Mouse (Mus musculus): ENCODE results near the gene Atoh8.

Gene Atoh8

GRCm38 (mm10) chr6:72202732-72203131, 32.6 kb downstream of the Atoh8 start:
- Histone ChIP-seq H3K27me3 (ENCODE audit: control insufficient read depth, insufficient read depth, low read length, poor library complexity, severe bottlenecking) (no peaks in the 10 kb centered on the region), H3K36me3 (ENCODE audit: control insufficient read depth, insufficient read depth, low read length, poor library complexity, severe bottlenecking) (no peaks in the 10 kb centered on the region)
- no peak for DNase-seq (ENCODE audit: low read depth, low spot score)

GRCm38 (mm10) chr6:72200595-72201256, 34.7 kb downstream of the Atoh8 start:
- no peak for DNase-seq (ENCODE audit: low read depth, low spot score)
- H3K36me3 ChIP-seq (ENCODE audit: control insufficient read depth, insufficient read depth, low read length, poor library complexity, severe bottlenecking): no peaks in the 10 kb centered on the region
- no peaks in the 10 kb centered on the region for H3K27me3 ChIP-seq (ENCODE audit: control insufficient read depth, insufficient read depth, low read length, poor library complexity, severe bottlenecking)

- Histone ChIP-seq H3K36me3 (ENCODE audit: control insufficient read depth, insufficient read depth, low read length, poor library complexity, severe bottlenecking) (no peaks in the 10 kb centered on the region), H3K27me3 (ENCODE audit: control insufficient read depth, insufficient read depth, low read length, poor library complexity, severe bottlenecking) (no peaks in the 10 kb centered on the region)
- DNase-seq (ENCODE audit: low read depth, low spot score): no peak
Measured at GRCm38 (mm10) chr6:72197515-72197914, 37.9 kb downstream of the Atoh8 start.

- H3K36me3 ChIP-seq (ENCODE audit: control insufficient read depth, insufficient read depth, low read length, poor library complexity, severe bottlenecking): no peaks in the 10 kb centered on the region
- DNase-seq (ENCODE audit: low read depth, low spot score): no peak
- no peaks in the 10 kb centered on the region for H3K27me3 ChIP-seq (ENCODE audit: control insufficient read depth, insufficient read depth, low read length, poor library complexity, severe bottlenecking)
Measured at GRCm38 (mm10) chr6:72196660-72197059, 38.7 kb downstream of the Atoh8 start.

- H3K27me3 ChIP-seq (ENCODE audit: control insufficient read depth, insufficient read depth, low read length, poor library complexity, severe bottlenecking): no peaks in the 10 kb centered on the region
- DNase-seq (ENCODE audit: low read depth, low spot score): no peak
- H3K36me3 ChIP-seq (ENCODE audit: control insufficient read depth, insufficient read depth, low read length, poor library complexity, severe bottlenecking): no peaks in the 10 kb centered on the region
Measured at GRCm38 (mm10) chr6:72190577-72190976, 44.8 kb downstream of the Atoh8 start.

GRCm38 (mm10) chr6:72190120-72190519, 45.3 kb downstream of the Atoh8 start:
- no peak for DNase-seq (ENCODE audit: low read depth, low spot score)
- H3K36me3 ChIP-seq (ENCODE audit: control insufficient read depth, insufficient read depth, low read length, poor library complexity, severe bottlenecking): no peaks in the 10 kb centered on the region
- H3K27me3 ChIP-seq (ENCODE audit: control insufficient read depth, insufficient read depth, low read length, poor library complexity, severe bottlenecking): no peaks in the 10 kb centered on the region

- no peak for DNase-seq (ENCODE audit: low read depth, low spot score)
- Histone ChIP-seq H3K27me3 (ENCODE audit: control insufficient read depth, insufficient read depth, low read length, poor library complexity, severe bottlenecking) (no peaks in the 10 kb centered on the region), H3K36me3 (ENCODE audit: control insufficient read depth, insufficient read depth, low read length, poor library complexity, severe bottlenecking) (no peaks in the 10 kb centered on the region)
Measured at GRCm38 (mm10) chr6:72189061-72189863, 46.1 kb downstream of the Atoh8 start.

- Histone ChIP-seq H3K36me3 (ENCODE audit: control insufficient read depth, insufficient read depth, low read length, poor library complexity, severe bottlenecking) (no peaks in the 10 kb centered on the region), H3K27me3 (ENCODE audit: control insufficient read depth, insufficient read depth, low read length, poor library complexity, severe bottlenecking) (no peaks in the 10 kb centered on the region)
- no peak for DNase-seq (ENCODE audit: low read depth, low spot score)
Measured at GRCm38 (mm10) chr6:72186809-72187208, 48.6 kb downstream of the Atoh8 start.

- no peaks in the 10 kb centered on the region for H3K36me3 ChIP-seq (ENCODE audit: control insufficient read depth, insufficient read depth, low read length, poor library complexity, severe bottlenecking)
- DNase-seq (ENCODE audit: low read depth, low spot score): peak; percentile 76
- no peaks in the 10 kb centered on the region for H3K27me3 ChIP-seq (ENCODE audit: control insufficient read depth, insufficient read depth, low read length, poor library complexity, severe bottlenecking)
Measured at GRCm38 (mm10) chr6:72185893-72186490, 49.4 kb downstream of the Atoh8 start.

- DNase-seq (ENCODE audit: low read depth, low spot score): no peak
- Histone ChIP-seq H3K27me3 (ENCODE audit: control insufficient read depth, insufficient read depth, low read length, poor library complexity, severe bottlenecking) (no peaks in the 10 kb centered on the region), H3K36me3 (ENCODE audit: control insufficient read depth, insufficient read depth, low read length, poor library complexity, severe bottlenecking) (no peaks in the 10 kb centered on the region)
Measured at GRCm38 (mm10) chr6:72184576-72184975, 50.8 kb downstream of the Atoh8 start.

GRCm38 (mm10) chr6:72179562-72180502, 55.5 kb downstream of the Atoh8 start:
- no peaks in the 10 kb centered on the region for H3K27me3 ChIP-seq (ENCODE audit: control insufficient read depth, insufficient read depth, low read length, poor library complexity, severe bottlenecking)
- no peak for DNase-seq (ENCODE audit: low read depth, low spot score)
- H3K36me3 ChIP-seq (ENCODE audit: control insufficient read depth, insufficient read depth, low read length, poor library complexity, severe bottlenecking): no peaks in the 10 kb centered on the region

GRCm38 (mm10) chr6:72179006-72179405, 56.4 kb downstream of the Atoh8 start:
- H3K36me3 ChIP-seq (ENCODE audit: control insufficient read depth, insufficient read depth, low read length, poor library complexity, severe bottlenecking): no peaks in the 10 kb centered on the region
- H3K27me3 ChIP-seq (ENCODE audit: control insufficient read depth, insufficient read depth, low read length, poor library complexity, severe bottlenecking): no peaks in the 10 kb centered on the region
- no peak for DNase-seq (ENCODE audit: low read depth, low spot score)

GRCm38 (mm10) chr6:72177417-72177816, 58.0 kb downstream of the Atoh8 start:
- no peak for DNase-seq (ENCODE audit: low read depth, low spot score)
- H3K36me3 ChIP-seq (ENCODE audit: control insufficient read depth, insufficient read depth, low read length, poor library complexity, severe bottlenecking): no peaks in the 10 kb centered on the region
- H3K27me3 ChIP-seq (ENCODE audit: control insufficient read depth, insufficient read depth, low read length, poor library complexity, severe bottlenecking): no peaks in the 10 kb centered on the region; the same call in 1 of the 2 replicates

GRCm38 (mm10) chr6:72176004-72176403, 59.4 kb downstream of the Atoh8 start:
- Histone ChIP-seq H3K27me3 (ENCODE audit: control insufficient read depth, insufficient read depth, low read length, poor library complexity, severe bottlenecking) (no peaks in the 10 kb centered on the region; the same call in 1 of the 2 replicates), H3K36me3 (ENCODE audit: control insufficient read depth, insufficient read depth, low read length, poor library complexity, severe bottlenecking) (no peaks in the 10 kb centered on the region)
- no peak for DNase-seq (ENCODE audit: low read depth, low spot score)

Data from splenic B cell, adult 2 months (primary cell).